Mouse (Mus musculus): ENCODE results near the gene Stk38.

Gene Stk38

GRCm38 (mm10) chr17:28954416-28954815, 53.4 kb downstream of the Stk38 start:
- no peak for DNase-seq (ENCODE audit: low spot score in 2 of 2)

GRCm38 (mm10) chr17:28953251-28953650, 54.5 kb downstream of the Stk38 start:
- no peak for DNase-seq (ENCODE audit: low spot score in 2 of 2)

- peak; percentile 89 to 92 for DNase-seq (ENCODE audit: low spot score in 2 of 2)
These were observed 55.7 kb downstream of the Stk38 start, which contains the start of gene Kctd20 for GRCm38 (mm10) chr17:28951831-28952799. Gene Kctd20 (plus strand): TSS chr17:28951950.

GRCm38 (mm10) chr17:28950751-28951150, 57.0 kb downstream of the Stk38 start:
- no peak for DNase-seq (ENCODE audit: low spot score in 2 of 2)

GRCm38 (mm10) chr17:28948661-28949060, 59.1 kb downstream of the Stk38 start:
- DNase-seq (ENCODE audit: low spot score in 2 of 2), result no peak

- DNase-seq (ENCODE audit: low spot score in 2 of 2), result no peak
These were observed 60.5 kb downstream of the Stk38 start for GRCm38 (mm10) chr17:28947011-28947939.

- DNase-seq (ENCODE audit: low spot score in 2 of 2), result no peak
These were observed 63.3 kb downstream of the Stk38 start for GRCm38 (mm10) chr17:28944481-28944880.

GRCm38 (mm10) chr17:28943740-28944139, 64.1 kb downstream of the Stk38 start, which contains the start of gene Pxt1:
Gene Pxt1 (minus strand): TSS chr17:28943840.
- no peak for DNase-seq (ENCODE audit: low spot score in 2 of 2)

GRCm38 (mm10) chr17:28942101-28942500, 65.7 kb downstream of the Stk38 start:
- DNase-seq (ENCODE audit: low spot score in 2 of 2), result no peak

- no peak for DNase-seq (ENCODE audit: low spot score in 2 of 2)
These were observed 66.8 kb downstream of the Stk38 start for GRCm38 (mm10) chr17:28940776-28941555.

GRCm38 (mm10) chr17:28936622-28937345, 71.0 kb downstream of the Stk38 start:
- DNase-seq (ENCODE audit: low spot score in 2 of 2), result peak; percentile 54 to 67

- DNase-seq (ENCODE audit: low spot score in 2 of 2), result no peak
These were observed 71.7 kb downstream of the Stk38 start for GRCm38 (mm10) chr17:28936133-28936532.

GRCm38 (mm10) chr17:28934120-28934916, 73.5 kb downstream of the Stk38 start:
- DNase-seq (ENCODE audit: low spot score in 2 of 2), result no peak

GRCm38 (mm10) chr17:28932274-28932673, 75.5 kb downstream of the Stk38 start:
- DNase-seq (ENCODE audit: low spot score in 2 of 2), result no peak

- peak; percentile 55 to 69 for DNase-seq (ENCODE audit: low spot score in 2 of 2)
These were observed 76.2 kb downstream of the Stk38 start for GRCm38 (mm10) chr17:28931436-28932211.

- no peak for DNase-seq (ENCODE audit: low spot score in 2 of 2)
These were observed 77.3 kb downstream of the Stk38 start for GRCm38 (mm10) chr17:28930392-28931074.

- DNase-seq (ENCODE audit: low spot score in 2 of 2), result no peak
These were observed 78.4 kb downstream of the Stk38 start for GRCm38 (mm10) chr17:28929369-28929768.

GRCm38 (mm10) chr17:28928004-28928403, 79.8 kb downstream of the Stk38 start:
- DNase-seq (ENCODE audit: low spot score in 2 of 2), result no peak

Measured in natural killer cell, adult 2 months (primary cell).